Mouse (Mus musculus) liver, embryonic 14 days (tissue): ENCODE data around the gene Gm28576. TPM values are rescaled to one million over a fixed set of nuclear protein-coding genes. Genes with fewer than 3 reads are reported as not detected.

Experiments used
- polyA plus RNA-seq: library from polyadenylated mRNA; depleted of rRNA; stranded (reverse); fragments of >200 nt; gene quantifications from 2 replicates; pipeline ENCODE4 v1.2.3, GENCODE M21; 2012; rRNA removed

The Gm28576 gene
- not detected in 2 replicates for polyA plus RNA-seq

GRCm38 (mm10) chrY:7722641-7723040 lies at the start of gene Gm28576:
Gm28576 (plus strand) TSS chrY:7722941.

Other genes with a start within 250 kb of the Gm28576 start
- gene Gm20826, start 84.5 kb upstream of the Gm28576 start, polyA plus RNA-seq, result 0.01 TPM in 1 of 2 replicates, not detected in the other